Mouse (Mus musculus) intestine, embryonic 15.5 days (tissue): ENCODE data around the gene Psmd1. TPM values are rescaled to one million over a fixed set of nuclear protein-coding genes. Genes with fewer than 3 reads are reported as not detected.

ENCODE experiments used
- ATAC-seq: fragments of 200-750 bp; cut with Nextera tagmentation; 2 replicates; pipeline ENCODE4 v1.8.0; 2017; ENCODE audit warnings: moderate TSS enrichment, moderate library complexity
- H3K27ac ChIP-seq: fragments of 300-500 bp; sonication (generic); 2 replicates; pipeline ENCODE4 v1.5.1; 2015; ENCODE audit warnings: mild to moderate bottlenecking, inconsistent platforms
- H3K27me3 ChIP-seq: fragments of 300-500 bp; sonication (generic); replicated peaks from 2 replicates; pipeline ENCODE4 v1.6.1; 2015; ENCODE audit warnings: inconsistent platforms
- H3K36me3 ChIP-seq: fragments of 300-500 bp; sonication (generic); 2 replicates; pipeline ENCODE4 v1.6.1; 2015; ENCODE audit warnings: inconsistent platforms
- H3K4me1 ChIP-seq: fragments of 300-500 bp; sonication (generic); replicated peaks from 2 replicates; pipeline ENCODE4 v1.6.1; 2015; ENCODE audit warnings: inconsistent platforms
- H3K4me2 ChIP-seq: fragments of 300-500 bp; sonication (generic); replicated peaks from 2 replicates; pipeline ENCODE4 v1.6.1; 2015; ENCODE audit warnings: mild to moderate bottlenecking, inconsistent platforms
- H3K4me3 ChIP-seq: fragments of 300-500 bp; sonication (generic); replicated peaks from 2 replicates; pipeline ENCODE4 v1.5.1; 2015; ENCODE audit warnings: inconsistent platforms
- H3K9ac ChIP-seq: fragments of 300-500 bp; sonication (generic); 2 replicates; pipeline ENCODE4 v1.6.1; 2015; ENCODE audit warnings: inconsistent platforms
- H3K9me3 ChIP-seq: fragments of 300-500 bp; sonication (generic); 2 replicates; pipeline ENCODE4 v1.6.1; 2016; ENCODE audit warnings: inconsistent platforms
- WGBS: fragments of 180-500 bp; shearing (Covaris S2); methylation state at CpG from one replicate; pipeline ENCODE4 v1.1.7; 2015; 5-methylcytosine and 5-hydroxymethylcytosine counted together
- polyA plus RNA-seq: library from polyadenylated mRNA; unstranded; fragments of >200 nt; fragmentation: Nextera tagmentation; extraction: Ambion mirVana; gene quantifications from 2 replicates; pipeline ENCODE4 v1.2.1, GENCODE M21; 2015

Gene Psmd1
- polyA plus RNA-seq, 1 experiment from 2014 or later = 152 TPM

DNA sequence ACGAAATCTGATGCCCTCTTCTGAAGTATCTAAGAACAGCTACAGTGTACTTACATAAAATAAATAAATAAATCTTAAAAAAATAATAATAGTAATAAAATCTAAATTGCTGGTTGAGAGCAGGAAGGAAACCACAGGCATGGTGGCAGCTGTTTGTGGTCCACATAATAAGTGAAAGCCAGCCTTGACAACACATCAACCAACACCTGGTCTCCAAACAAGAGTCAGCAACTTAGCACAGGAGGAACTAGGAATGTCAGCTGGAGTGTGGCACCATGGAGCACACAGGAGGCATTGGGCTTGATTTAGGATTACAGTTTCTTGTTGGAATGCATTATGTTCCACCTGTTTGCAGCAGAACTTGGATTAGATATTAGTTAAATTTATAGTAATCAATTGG is 40.9 kb downstream of the Psmd1 start:
- Histone ChIP-seq H3K4me3 (no peak overlapping the region), H3K27me3 (no peaks in the 10 kb centered on the region), H3K9me3 (no peaks in the 10 kb centered on the region), H3K36me3 (peaks cover 3% of the 10 kb centered on the region; the same call in 1 of the 2 replicates), H3K4me1 (no peaks in the 10 kb centered on the region), H3K4me2 (no peak overlapping the region), H3K9ac (no peak overlapping the region), H3K27ac (no peak overlapping the region)
- 97% methylated on average over 1 of the region's 1 CpGs for WGBS
- ATAC-seq = no peak

DNA sequence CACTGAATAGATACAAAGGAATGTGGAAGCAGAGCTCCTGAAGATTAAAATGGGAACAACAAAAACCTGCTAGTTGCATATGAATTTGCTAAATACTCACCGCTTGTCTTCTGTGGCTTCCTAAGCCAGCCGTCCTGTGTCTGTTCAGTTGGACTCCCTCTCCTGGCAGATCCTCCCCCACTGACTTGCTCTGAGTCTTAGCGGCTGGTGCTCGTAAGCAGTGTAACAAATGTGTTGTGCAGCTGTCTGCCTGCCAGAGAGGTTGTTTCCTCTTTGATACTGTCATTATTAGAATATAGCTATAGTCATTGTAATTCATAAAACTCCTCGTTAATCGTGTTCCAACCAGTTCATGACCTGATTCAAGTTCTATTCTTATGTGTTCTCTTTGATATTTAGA is 47.6 kb downstream of the Psmd1 start, which contains the start of gene Htr2b:
Gene Htr2b, minus strand, starts transcription at position 192 of the 400 bp plus-strand sequence.
- Histone ChIP-seq H3K4me1 (no peaks in the 10 kb centered on the region), H3K36me3 (no peaks in the 10 kb centered on the region), H3K27ac (no peak within 1 kb of the TSS), H3K4me2 (no peak within 1 kb of the TSS), H3K4me3 (no peak within 1 kb of the TSS), H3K9ac (no peak within 1 kb of the TSS), H3K9me3 (no peaks in the 10 kb centered on the region), H3K27me3 (no peaks in the 10 kb centered on the region)
- 41% methylated on average over 6 of the region's 6 CpGs for WGBS
- ATAC-seq = peak; percentile 77; the same call in 1 of the 2 replicates

GRCm38 (mm10) chr1:86114141-86114540 is 50.0 kb downstream of the Psmd1 start:
- H3K27me3 ChIP-seq = no peaks in the 10 kb centered on the region
- no peak for ATAC-seq
- no peaks in the 10 kb centered on the region for H3K9me3 ChIP-seq
- 86% methylated on average over 3 of the region's 3 CpGs for WGBS
- H3K4me1 ChIP-seq = no peaks in the 10 kb centered on the region
- H3K27ac ChIP-seq = no peak overlapping the region
- no peak overlapping the region for H3K4me2 ChIP-seq
- H3K9ac ChIP-seq = no peak overlapping the region
- no peak overlapping the region for H3K4me3 ChIP-seq
- H3K36me3 ChIP-seq = no peaks in the 10 kb centered on the region

DNA sequence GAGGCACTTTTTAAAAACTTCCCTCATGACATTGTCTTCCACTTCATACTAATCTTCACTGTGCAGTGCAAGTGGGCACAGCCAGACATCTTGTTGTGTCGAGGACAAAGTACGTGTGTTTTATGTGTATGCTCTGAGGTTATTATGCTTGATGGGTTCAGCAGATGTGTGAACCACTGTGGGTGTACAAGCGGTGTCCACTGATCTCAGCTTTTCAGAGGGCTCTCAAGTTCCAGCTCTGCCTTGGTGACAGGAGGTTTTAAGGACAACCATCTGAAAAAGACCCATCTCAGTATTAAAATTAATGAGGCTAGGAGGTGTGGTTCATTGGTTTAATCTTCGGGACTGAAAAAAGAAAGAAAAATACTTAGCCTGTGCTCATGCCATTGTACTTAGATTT is 55.4 kb downstream of the Psmd1 start:
- Histone ChIP-seq H3K4me2 (no peak overlapping the region), H3K9ac (no peak overlapping the region), H3K27ac (no peak overlapping the region), H3K4me1 (no peaks in the 10 kb centered on the region), H3K36me3 (peaks cover 3% of the 10 kb centered on the region; the same call in 1 of the 2 replicates), H3K27me3 (no peaks in the 10 kb centered on the region), H3K9me3 (no peaks in the 10 kb centered on the region), H3K4me3 (no peak overlapping the region)
- WGBS = 82% methylated on average over 4 of the region's 4 CpGs
- ATAC-seq = no peak

- no peak overlapping the region for H3K9ac ChIP-seq
- H3K4me3 ChIP-seq = no peak overlapping the region
- H3K36me3 ChIP-seq = peaks cover 10% of the 10 kb centered on the region; the same call in 1 of the 2 replicates
- WGBS = 92% methylated on average over 2 of the region's 2 CpGs
- H3K27me3 ChIP-seq = no peaks in the 10 kb centered on the region
- H3K9me3 ChIP-seq = no peaks in the 10 kb centered on the region
- ATAC-seq = no peak
- H3K27ac ChIP-seq = no peak overlapping the region
- no peak overlapping the region for H3K4me2 ChIP-seq
- no peaks in the 10 kb centered on the region for H3K4me1 ChIP-seq
Measured at GRCm38 (mm10) chr1:86126036-86126435, 61.8 kb downstream of the Psmd1 start.

- Histone ChIP-seq H3K27ac (no peak within 1 kb of the TSS), H3K9ac (no peak within 1 kb of the TSS), H3K4me1 (no peaks in the 10 kb centered on the region), H3K4me3 (no peak within 1 kb of the TSS), H3K36me3 (peaks cover 10% of the 10 kb centered on the region; the same call in 1 of the 2 replicates), H3K9me3 (no peaks in the 10 kb centered on the region), H3K4me2 (no peak within 1 kb of the TSS), H3K27me3 (no peaks in the 10 kb centered on the region)
- WGBS = 96% methylated on average over 4 of the region's 4 CpGs
- ATAC-seq = no peak
Measured at GRCm38 (mm10) chr1:86133337-86133736, 69.2 kb downstream of the Psmd1 start, which contains the start of gene Gm21972. Gm21972 (plus strand) TSS chr1:86133637.

DNA sequence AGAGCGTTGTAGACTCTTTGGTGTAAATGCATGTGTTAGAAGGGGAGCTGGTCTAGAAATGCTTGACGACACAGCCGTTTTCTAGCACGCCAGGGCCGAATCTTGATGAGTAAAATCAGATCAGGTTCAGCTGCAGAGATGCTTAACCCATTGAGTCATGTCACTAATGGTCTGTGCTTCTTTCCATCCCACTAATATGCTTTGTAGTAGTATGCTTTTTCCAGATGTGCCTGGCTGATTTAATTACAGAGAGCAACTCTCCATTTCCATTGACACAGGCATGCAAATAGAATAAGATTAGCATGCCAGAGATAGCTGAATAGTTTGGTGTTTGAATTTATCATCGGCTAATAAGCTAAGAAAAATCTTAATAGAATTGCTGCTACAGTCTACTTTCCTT is 71.1 kb downstream of the Psmd1 start:
- no peak overlapping the region for H3K27ac ChIP-seq
- peaks cover 9% of the 10 kb centered on the region; the same call in 1 of the 2 replicates for H3K36me3 ChIP-seq
- ATAC-seq = no peak
- WGBS = 91% methylated on average over 6 of the region's 6 CpGs
- H3K4me3 ChIP-seq = no peak overlapping the region
- no peaks in the 10 kb centered on the region for H3K4me1 ChIP-seq
- no peak overlapping the region for H3K4me2 ChIP-seq
- no peak overlapping the region for H3K9ac ChIP-seq
- no peaks in the 10 kb centered on the region for H3K9me3 ChIP-seq
- no peaks in the 10 kb centered on the region for H3K27me3 ChIP-seq

- Histone ChIP-seq H3K4me1 (no peaks in the 10 kb centered on the region), H3K27me3 (no peaks in the 10 kb centered on the region), H3K9me3 (no peaks in the 10 kb centered on the region), H3K9ac (no peak overlapping the region), H3K4me3 (no peak overlapping the region), H3K27ac (no peak overlapping the region), H3K4me2 (no peak overlapping the region), H3K36me3 (peaks cover 9% of the 10 kb centered on the region; the same call in 1 of the 2 replicates)
- ATAC-seq = no peak
- 86% methylated on average over 3 of the region's 3 CpGs for WGBS
Measured at GRCm38 (mm10) chr1:86141081-86141480, 76.9 kb downstream of the Psmd1 start.

GRCm38 (mm10) chr1:86143165-86143564 is 79.0 kb downstream of the Psmd1 start:
- Histone ChIP-seq H3K36me3 (0 out of 2 replicates have a peak, but pooled peaks cover 2% of the 10 kb centered on the region), H3K4me1 (no peaks in the 10 kb centered on the region), H3K27me3 (no peaks in the 10 kb centered on the region), H3K9me3 (no peaks in the 10 kb centered on the region), H3K27ac (no peak overlapping the region), H3K4me3 (no peak overlapping the region), H3K4me2 (no peak overlapping the region), H3K9ac (no peak overlapping the region)
- WGBS = 75% methylated on average over 4 of the region's 4 CpGs
- no peak for ATAC-seq

GRCm38 (mm10) chr1:86144001-86144944 is 80.1 kb downstream of the Psmd1 start:
- Histone ChIP-seq H3K9ac (no peak overlapping the region), H3K27me3 (no peaks in the 10 kb centered on the region), H3K27ac (no peak overlapping the region), H3K36me3 (0 out of 2 replicates have a peak, but pooled peaks cover 1% of the 10 kb centered on the region), H3K9me3 (no peaks in the 10 kb centered on the region), H3K4me1 (no peaks in the 10 kb centered on the region), H3K4me2 (no peak overlapping the region), H3K4me3 (no peak overlapping the region)
- ATAC-seq = no peak
- 73% methylated on average over 21 of the region's 21 CpGs for WGBS

DNA sequence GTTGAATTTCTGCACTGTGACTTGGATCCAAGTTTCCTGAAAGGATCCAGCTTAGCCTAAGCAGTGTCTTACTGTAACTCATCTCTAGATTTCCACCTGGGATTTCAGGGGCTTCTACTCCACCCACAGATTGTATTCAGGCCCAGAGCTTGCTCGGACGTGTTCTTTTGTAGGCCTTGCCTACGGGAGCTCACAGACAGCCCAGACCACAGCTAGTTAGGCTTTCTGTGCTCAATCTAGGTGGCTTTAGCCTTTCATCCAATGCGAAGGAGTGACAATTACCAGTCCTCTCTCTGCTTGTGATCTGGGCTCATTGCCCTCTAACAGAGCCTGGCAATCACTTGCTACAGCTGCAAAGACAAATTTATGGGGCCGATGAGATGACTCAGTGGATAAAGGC is 82.1 kb downstream of the Psmd1 start:
- H3K9me3 ChIP-seq = no peaks in the 10 kb centered on the region
- H3K4me3 ChIP-seq = no peak overlapping the region
- 70% methylated on average over 5 of the region's 5 CpGs for WGBS
- H3K36me3 ChIP-seq = no peaks in the 10 kb centered on the region
- H3K27ac ChIP-seq = no peak overlapping the region
- no peaks in the 10 kb centered on the region for H3K27me3 ChIP-seq
- H3K4me2 ChIP-seq = no peak overlapping the region
- no peak for ATAC-seq
- no peaks in the 10 kb centered on the region for H3K4me1 ChIP-seq
- H3K9ac ChIP-seq = no peak overlapping the region

- Histone ChIP-seq H3K4me2 (no peak overlapping the region), H3K27ac (no peak overlapping the region), H3K4me1 (no peaks in the 10 kb centered on the region), H3K9ac (no peak overlapping the region), H3K27me3 (no peaks in the 10 kb centered on the region), H3K36me3 (no peaks in the 10 kb centered on the region), H3K9me3 (no peaks in the 10 kb centered on the region), H3K4me3 (no peak overlapping the region)
- WGBS = 66% methylated on average over 5 of the region's 5 CpGs
- no peak for ATAC-seq
Measured at GRCm38 (mm10) chr1:86147557-86147956, 83.4 kb downstream of the Psmd1 start.
